Comparison of ENCODE assay signal across 17 mouse cellular contexts in the genomic region with DNA sequence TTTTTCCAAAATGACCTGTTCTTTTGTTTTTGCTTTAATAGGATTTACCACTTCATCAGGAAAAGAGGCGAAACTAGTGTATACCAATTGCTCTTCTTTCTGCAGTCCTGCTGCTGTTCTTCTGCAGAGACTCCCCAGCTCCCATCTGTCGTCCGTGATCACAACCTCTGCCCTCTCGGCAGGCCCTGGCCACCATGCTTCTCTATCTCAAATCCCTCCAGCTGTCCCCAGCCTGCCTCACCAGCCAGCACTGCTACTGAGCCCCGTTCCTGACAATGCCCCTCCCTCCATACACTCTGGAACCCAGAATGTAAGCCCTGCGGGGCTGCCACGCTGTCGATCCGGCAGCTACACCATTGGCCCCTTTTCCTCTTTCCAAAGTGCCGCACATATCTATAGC.
"Had no signal": no experiment of that assay in that cellular context is flagged by ENCODE, and none has a peak within 500 bp of the region (broad histone marks: within the 10 kb centered on the region; RNA-seq: fewer than 3 reads in every experiment).

No protein-coding gene starts in this region.

- H3K9me3 ChIP-seq: lung, embryonic 15.5 days; megakaryocyte, embryonic 14.5 days; midbrain, embryonic 12.5 days; neural tube, embryonic 12.5 days; stomach, embryonic 15.5 days had no signal

- DNase-seq: liver, postnatal 0 days; lung, adult 2 months; lung, postnatal 14 days; lung, postnatal 36 days; midbrain, embryonic 14.5 days; right cerebral cortex, postnatal 14 days; thymus, adult 2 months; thymus, postnatal 25 days; thymus, postnatal 4 days had no signal

- H3K27me3 ChIP-seq: lung, embryonic 15.5 days; megakaryocyte, embryonic 14.5 days; midbrain, embryonic 12.5 days; neural tube, embryonic 12.5 days; stomach, embryonic 15.5 days had no signal

- H3K27ac ChIP-seq: lung, embryonic 15.5 days; macrophage; midbrain, embryonic 12.5 days; neural tube, embryonic 12.5 days; stomach, embryonic 15.5 days; stomach, postnatal 0 days had no signal

- ATAC-seq: liver, postnatal 0 days; lung, postnatal 0 days had no signal

- H3K4me3 ChIP-seq: lung, embryonic 15.5 days; megakaryocyte, embryonic 14.5 days; midbrain, embryonic 12.5 days; neural tube, embryonic 12.5 days; stomach, embryonic 15.5 days had no signal

- H3K4me1 ChIP-seq: lung, embryonic 15.5 days; midbrain, embryonic 12.5 days; neural tube, embryonic 12.5 days; stomach, embryonic 15.5 days had no signal

- H3K9ac ChIP-seq: liver, postnatal 0 days; lung, embryonic 15.5 days; midbrain, embryonic 12.5 days; neural tube, embryonic 12.5 days; stomach, embryonic 15.5 days had no signal

- H3K4me2 ChIP-seq: lung, embryonic 15.5 days; midbrain, embryonic 12.5 days; neural tube, embryonic 12.5 days; stomach, embryonic 15.5 days had no signal
